Mouse (Mus musculus): ENCODE data around the gene Kcnn4.

Kcnn4 gene

GRCm38 (mm10) chr7:24366716-24367632, 3.1 kb upstream of the Kcnn4 start:
- no peak for DNase-seq

- no peak for DNase-seq
Observed at GRCm38 (mm10) chr7:24368226-24368625, 1.8 kb upstream of the Kcnn4 start.

DNA sequence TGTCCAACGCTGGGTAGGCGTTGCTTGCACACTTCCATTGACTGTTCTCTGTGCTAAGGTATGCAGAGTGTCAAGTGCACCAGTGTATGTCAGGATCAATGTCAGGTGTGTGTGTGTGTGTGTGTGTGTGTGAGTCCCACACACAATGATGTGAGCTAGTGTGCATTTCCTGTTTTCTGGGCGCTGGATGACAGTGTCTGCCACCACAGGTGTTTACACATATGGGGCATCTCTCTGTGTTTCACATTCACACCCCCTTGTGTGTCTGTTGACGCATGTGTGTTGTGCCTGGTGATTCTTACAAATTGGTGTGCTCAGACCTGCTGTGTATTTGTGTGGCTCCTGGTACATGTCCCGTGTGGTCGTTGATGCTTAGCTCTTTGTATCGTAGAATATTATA, 1.1 kb upstream of the Kcnn4 start:
- no peak for DNase-seq

DNA sequence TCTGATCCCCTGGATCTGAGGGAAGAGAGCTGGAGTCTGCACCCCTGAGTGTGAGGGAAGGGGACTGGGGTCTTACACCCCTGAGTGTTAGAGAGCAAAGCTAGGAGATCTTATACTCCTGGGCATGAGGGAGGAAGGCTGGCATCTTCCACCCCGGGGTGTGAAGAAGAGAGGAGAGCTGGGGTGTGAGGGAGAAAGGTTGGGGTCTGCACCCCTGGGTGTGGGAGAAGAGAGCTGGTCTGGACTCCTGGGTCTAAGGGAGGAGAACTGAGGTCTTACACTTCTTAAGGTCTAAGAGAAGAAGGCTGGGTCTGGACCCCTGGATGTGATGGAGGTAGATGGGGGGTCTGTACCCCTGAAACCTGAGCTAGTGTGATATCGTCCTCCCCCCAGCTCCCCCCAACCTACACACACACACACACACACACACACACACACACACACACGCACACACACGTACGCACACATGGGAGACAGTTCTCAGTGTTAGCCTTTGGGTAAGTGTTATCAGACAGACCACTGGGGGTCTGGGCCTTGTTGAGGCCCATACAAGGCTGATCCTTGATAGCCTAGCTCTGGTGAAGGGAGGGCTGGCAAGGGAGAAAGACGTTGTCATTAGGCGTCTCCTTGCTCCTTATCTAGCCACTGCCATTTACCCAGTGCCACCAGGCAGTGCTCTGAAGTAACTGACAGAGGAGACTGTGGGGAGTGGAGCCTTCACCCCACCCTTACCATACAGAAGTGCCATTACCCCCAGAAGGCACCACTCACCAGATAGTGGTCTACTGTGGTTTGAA, 1.1 kb downstream of the Kcnn4 start:
- DNase-seq: no peak

DNA sequence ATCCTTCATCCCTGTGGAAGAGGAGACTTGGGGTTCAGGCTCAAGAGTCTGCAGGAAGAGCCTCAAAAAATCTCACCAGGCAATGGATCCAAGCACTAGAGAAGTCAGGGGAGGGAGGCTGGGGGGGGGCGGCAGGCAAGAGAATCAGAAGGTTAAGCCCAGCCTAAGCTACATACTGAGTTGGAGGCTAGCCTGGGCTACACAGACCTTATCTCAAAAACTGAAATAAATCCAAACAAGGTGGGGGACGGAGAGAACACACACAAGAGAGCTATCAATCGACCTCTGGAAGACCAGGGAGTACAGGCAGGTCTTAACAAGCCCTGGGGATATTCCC, 1.7 kb downstream of the Kcnn4 start:
- no peak for DNase-seq

GRCm38 (mm10) chr7:24372300-24372699, 2.2 kb downstream of the Kcnn4 start:
- DNase-seq: no peak

DNA sequence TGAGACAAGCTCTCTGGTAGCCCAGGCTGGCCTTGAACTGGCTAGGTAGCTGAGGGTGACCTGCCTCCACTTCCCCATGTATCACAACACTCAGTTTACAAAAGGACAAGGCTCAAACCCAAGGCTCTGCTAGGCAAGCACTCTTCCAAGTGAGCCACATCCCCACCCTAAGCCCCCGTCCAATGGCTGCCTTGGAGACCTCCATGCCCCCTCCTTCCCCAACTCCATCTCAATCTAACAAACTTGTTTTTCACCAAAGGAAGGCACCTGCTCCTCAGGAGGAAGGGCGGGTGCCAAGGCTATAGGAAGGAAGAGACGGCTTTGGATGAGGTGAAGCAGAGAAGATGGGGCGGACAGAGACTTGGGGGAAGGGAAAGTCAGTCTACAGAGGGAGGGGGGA, 2.7 kb downstream of the Kcnn4 start:
- no peak for DNase-seq

- DNase-seq: peak; percentile 85
Observed at GRCm38 (mm10) chr7:24373538-24374379, 3.7 kb downstream of the Kcnn4 start.

GRCm38 (mm10) chr7:24376456-24376855, 6.4 kb downstream of the Kcnn4 start:
- DNase-seq: no peak

DNA sequence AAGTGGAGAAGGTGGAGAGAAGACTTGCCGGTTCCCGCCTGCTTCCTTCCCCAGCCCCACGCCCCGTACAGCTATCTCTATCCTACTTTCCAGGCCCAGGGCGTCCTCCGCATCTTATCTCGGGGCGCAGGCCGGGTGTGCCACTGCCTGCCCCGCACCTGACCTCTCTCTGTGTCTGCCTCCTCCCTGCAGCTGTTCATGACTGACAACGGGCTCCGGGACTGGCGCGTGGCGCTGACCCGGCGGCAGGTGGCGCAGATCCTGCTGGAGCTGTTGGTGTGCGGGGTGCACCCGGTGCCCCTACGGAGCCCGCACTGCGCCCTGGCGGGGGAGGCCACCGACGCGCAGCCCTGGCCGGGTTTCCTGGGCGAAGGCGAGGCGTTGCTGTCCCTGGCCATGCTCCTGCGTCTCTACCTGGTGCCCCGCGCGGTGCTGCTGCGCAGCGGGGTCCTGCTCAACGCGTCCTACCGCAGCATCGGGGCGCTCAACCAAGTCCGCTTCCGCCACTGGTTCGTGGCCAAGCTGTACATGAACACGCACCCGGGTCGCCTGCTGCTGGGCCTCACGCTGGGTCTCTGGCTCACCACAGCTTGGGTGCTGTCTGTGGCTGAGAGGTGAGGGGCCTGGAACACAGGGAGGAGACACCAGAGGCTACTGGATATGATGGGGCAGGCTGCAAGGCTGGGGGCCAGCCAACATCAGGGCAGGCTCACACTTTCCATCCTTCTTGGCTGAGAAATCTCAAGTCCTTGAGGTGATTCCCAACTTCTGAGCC, 7.2 kb downstream of the Kcnn4 start:
- DNase-seq: no peak

DNA sequence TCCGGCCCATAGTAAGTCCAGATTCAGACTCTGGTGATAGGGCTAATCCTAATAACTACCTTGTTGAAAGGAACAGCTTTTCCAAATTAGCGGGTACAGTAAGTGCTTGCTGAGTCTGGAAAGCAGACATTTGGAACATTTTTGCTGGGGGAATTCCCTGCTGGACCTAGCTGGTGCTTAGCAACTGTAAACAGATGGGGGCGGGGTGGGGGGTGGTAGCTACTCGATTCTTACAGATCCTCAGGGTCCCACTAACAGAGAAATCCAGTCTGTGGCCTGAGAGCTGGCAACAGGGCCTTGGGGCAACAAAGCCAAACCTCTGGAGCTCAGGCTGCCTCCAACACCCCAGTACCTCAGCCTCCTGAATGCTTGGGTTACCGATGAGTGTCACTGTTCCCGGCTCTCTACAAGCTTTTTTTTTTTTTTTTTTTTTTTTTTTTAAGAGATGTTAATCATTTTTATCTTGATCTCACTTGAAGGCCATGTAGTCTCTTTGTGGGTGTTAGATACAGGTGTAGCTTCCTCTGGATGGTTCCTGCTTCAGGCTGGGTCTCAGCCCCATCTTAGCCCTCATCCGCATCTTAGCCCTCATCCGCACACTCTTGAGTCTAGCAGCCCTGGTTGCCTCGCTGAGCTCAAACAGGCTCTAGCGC, 8.1 kb downstream of the Kcnn4 start:
- no peak for DNase-seq

DNA sequence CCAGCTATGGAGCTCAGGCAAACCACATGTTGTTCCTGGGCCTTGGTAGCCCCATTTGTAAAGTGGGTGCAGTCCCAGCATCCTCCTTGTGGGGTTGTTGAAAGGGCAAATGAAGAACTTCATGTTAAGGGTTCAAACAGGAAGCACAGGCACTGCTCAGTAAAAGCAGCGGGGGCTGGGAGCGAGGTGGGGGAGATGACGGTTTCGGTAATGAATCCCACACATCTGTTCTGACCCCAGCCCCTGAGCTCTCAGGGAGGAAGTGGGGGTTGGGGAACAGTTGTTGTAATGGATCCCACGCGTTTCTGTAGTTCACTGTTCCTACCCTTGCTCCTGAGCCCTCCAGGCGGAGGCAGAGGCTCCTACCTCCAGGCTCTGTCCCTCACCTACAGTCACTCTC, 9.9 kb downstream of the Kcnn4 start:
- no peak for DNase-seq

GRCm38 (mm10) chr7:24380370-24380769, 10.3 kb downstream of the Kcnn4 start:
- DNase-seq: no peak

DNA sequence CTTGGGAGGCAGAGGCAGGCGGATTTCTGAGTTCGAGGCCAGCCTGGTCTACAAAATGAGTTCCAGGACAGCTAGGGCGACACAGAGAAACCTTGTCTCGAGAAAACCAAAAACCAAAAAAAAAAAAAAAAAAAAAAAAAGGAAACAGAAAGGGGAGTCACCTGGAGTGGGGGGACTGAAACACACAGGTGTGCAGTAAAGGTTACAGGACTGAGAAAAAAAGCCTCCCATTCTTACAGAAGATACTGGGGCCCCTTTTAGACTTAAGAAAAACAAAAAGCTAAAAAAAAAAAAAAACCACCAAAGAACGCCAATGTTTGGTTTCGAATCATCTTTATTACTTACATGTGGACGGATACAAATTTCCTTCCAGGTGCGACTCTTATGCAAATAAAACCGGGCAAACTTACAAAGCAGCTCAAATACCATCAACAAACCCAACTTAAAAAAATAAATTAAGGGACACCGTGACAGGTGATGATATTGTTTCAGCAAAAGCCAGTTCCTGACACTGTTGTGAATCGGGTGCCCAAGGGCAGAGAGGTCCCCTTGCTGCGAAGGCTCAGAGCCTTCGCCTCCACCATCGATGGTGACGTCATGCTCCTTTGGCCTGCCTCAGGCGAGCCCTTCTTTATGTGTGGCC, 12.8 kb downstream of the Kcnn4 start:
- DNase-seq: no peak

GRCm38 (mm10) chr7:24384070-24384469, 14.0 kb downstream of the Kcnn4 start:
- no peak for DNase-seq

DNA sequence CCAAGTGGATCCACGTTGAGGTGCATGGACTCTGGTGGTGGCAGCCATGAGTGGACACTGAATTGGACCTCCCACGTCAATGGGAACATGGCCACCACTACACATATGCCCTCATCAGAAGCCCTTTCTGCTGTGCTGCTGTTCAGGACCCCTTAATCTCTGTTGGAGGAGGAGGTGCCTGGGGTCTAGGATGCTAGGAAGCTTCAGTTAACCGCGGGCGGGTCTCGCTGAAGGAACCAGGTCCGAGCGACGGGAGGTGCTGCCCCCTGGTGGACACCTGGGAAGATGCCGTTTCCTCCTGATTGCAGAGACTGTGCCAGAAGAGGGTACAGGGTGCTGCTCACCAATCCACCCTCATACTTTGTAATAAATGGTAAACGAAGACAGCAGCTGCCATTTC, 14.8 kb downstream of the Kcnn4 start:
- DNase-seq: no peak

DNA sequence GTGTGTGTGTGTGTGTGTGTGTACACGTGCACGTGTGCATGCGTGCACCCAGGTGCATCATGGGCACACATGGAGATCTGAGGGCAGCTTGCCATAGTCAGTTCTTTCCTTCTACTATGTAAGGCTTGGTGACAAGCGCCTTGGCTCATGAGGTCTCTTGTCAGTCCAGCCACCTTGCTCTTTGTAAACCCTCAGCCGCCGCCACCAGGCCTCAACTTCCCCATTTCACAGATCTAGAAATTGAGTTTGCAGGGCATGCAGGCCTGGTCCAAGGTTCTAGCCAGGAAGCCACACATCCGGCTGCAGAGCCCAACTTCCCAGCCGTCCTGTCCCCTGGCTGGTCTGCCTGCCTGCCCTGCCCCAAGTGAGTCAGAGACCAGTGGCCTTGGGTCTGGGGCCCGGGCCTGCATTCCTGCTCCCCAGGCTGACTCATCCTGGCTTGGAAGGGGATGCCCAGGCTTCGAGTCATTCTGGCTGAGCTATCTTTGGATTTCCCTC, 17.0 kb downstream of the Kcnn4 start:
- peak; percentile 88 for DNase-seq

DNA sequence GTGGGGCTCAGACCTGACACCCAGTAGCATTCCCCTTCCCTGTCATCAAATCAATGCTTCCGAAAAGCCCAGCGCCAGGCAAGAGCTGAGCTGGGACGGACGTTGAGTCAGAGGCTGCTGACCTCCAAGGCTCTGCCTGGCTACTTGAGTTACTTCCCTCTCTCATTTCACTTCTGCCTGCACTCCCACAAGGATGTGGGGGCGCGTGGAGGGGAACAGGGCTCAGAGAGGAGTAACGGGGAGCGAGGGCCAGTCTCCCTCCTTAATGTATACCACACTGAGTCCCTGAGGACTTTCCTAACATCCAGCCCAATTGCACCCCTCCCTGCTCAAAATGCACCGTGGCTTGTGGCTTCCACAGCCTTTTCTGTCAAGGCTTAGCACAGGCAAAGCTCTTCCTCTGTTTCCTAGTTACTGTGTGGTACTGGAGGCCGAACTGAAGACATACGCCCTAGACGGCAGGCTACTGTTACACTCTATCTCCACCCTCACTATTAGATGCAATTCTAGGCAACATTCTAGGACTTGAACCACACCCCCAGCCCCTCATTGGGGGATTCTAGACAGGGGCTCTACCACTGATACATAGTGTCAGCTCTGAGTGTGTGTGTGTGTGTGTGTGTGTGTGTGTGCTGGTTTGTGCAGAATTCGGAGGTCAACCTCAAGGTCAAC, 19.6 kb downstream of the Kcnn4 start:
- peak; percentile 67 for DNase-seq

DNA sequence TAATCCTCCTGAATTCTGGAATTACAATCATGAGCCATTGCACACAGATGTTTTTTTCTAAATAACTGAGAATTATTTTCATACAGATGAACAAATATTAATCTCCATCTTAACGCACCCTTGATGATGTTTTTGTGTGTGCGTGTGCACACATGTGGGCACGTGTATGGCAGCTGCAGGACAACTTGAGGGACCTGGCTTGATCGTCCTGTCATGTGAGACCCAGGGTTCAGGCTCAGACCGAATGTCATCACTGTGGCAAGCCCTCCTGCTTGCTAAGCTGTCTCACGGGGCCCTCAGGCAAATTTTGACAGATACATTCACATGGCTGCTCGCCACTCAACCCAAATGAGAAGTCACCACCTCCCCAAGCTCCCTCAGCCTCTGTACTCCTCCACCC, 20.4 kb downstream of the Kcnn4 start:
- no peak for DNase-seq

- DNase-seq: no peak
Observed at GRCm38 (mm10) chr7:24391077-24391476, 21.0 kb downstream of the Kcnn4 start.

GRCm38 (mm10) chr7:24391687-24392086, 21.6 kb downstream of the Kcnn4 start:
- no peak for DNase-seq

Data from layer of hippocampus, adult 9-11 months (tissue).